Mouse (Mus musculus): ENCODE results near the gene Tcte1. TPM values are rescaled to one million over a fixed set of nuclear protein-coding genes. Genes with fewer than 3 reads are reported as not detected.

Gene Tcte1
- total RNA-seq, 4 experiments from 2014 or later = not detected

- DNase-seq = no peak
These were observed 25.6 kb downstream of the Tcte1 start for GRCm38 (mm10) chr17:45548541-45549512.

GRCm38 (mm10) chr17:45549617-45550181 lies 26.5 kb downstream of the Tcte1 start, which contains the start of gene Tmem151b:
Tmem151b (minus strand) TSS chr17:45549677.
- DNase-seq = no peak

GRCm38 (mm10) chr17:45550253-45550652 lies 27.0 kb downstream of the Tcte1 start:
- no peak for DNase-seq

- no peak for DNase-seq
These were observed 28.1 kb downstream of the Tcte1 start for GRCm38 (mm10) chr17:45551249-45551796.

GRCm38 (mm10) chr17:45551816-45552451 lies 28.7 kb downstream of the Tcte1 start:
- no peak for DNase-seq

- no peak for DNase-seq
These were observed 29.8 kb downstream of the Tcte1 start for GRCm38 (mm10) chr17:45553065-45553464.

GRCm38 (mm10) chr17:45554420-45554819 lies 31.2 kb downstream of the Tcte1 start:
- DNase-seq = no peak

- peak; percentile 95 for DNase-seq
These were observed 32.3 kb downstream of the Tcte1 start, which contains the start of gene Nfkbie for GRCm38 (mm10) chr17:45555452-45556106. Nfkbie (plus strand) TSS chr17:45555703.

- no peak for DNase-seq
These were observed 32.9 kb downstream of the Tcte1 start for GRCm38 (mm10) chr17:45556107-45556489.

- DNase-seq = no peak
These were observed 33.4 kb downstream of the Tcte1 start for GRCm38 (mm10) chr17:45556514-45557245.

GRCm38 (mm10) chr17:45557246-45557824 lies 34.1 kb downstream of the Tcte1 start:
- no peak for DNase-seq

- DNase-seq = no peak
These were observed 35.0 kb downstream of the Tcte1 start for GRCm38 (mm10) chr17:45557998-45558862.

- no peak for DNase-seq
These were observed 36.7 kb downstream of the Tcte1 start for GRCm38 (mm10) chr17:45559732-45560525.

GRCm38 (mm10) chr17:45563216-45563615 lies 40.0 kb downstream of the Tcte1 start:
- no peak for DNase-seq

- peak; percentile 95 for DNase-seq
These were observed 40.7 kb downstream of the Tcte1 start, which contains the start of gene Slc35b2 for GRCm38 (mm10) chr17:45563655-45564530. Slc35b2 (plus strand) TSS chr17:45563874.

- no peak for DNase-seq
These were observed 41.4 kb downstream of the Tcte1 start for GRCm38 (mm10) chr17:45564531-45565084.

GRCm38 (mm10) chr17:45565103-45565502 lies 41.9 kb downstream of the Tcte1 start:
- DNase-seq = no peak

GRCm38 (mm10) chr17:45566031-45566359 lies 42.8 kb downstream of the Tcte1 start:
- no peak for DNase-seq

Data from adrenal gland, adult 8-10 months (tissue).